Mouse (Mus musculus) liver, embryonic 14.5 days (tissue): ENCODE measurements around the gene Adamtsl3. TPM values are rescaled to one million over a fixed set of nuclear protein-coding genes. Genes with fewer than 3 reads are reported as not detected.

Experiments used
- ATAC-seq: fragments of 200-750 bp; cut with Nextera tagmentation; 2 replicates; pipeline ENCODE4 v1.8.0; 2017; ENCODE audit warnings: moderate number of reproducible peaks, mild to moderate bottlenecking, moderate library complexity; ENCODE audit not compliant: insufficient read depth
- DNase-seq, 3 experiments: peaks; one replicate each; pipeline ENCODE4 v3.0.0-alpha.2; 2012 to 2013; ENCODE audit warnings: low read depth in 3 of 3, low spot score in 3 of 3
- H3K27ac ChIP-seq: fragments of 300-500 bp; sonication (generic); 2 replicates; pipeline ENCODE4 v1.5.1; 2014; ENCODE audit warnings: moderate library complexity, mild to moderate bottlenecking, control low read depth, inconsistent platforms
- H3K27me3 ChIP-seq: fragments of 300-500 bp; sonication (generic); 2 replicates; pipeline ENCODE4 v1.6.1; 2014; ENCODE audit warnings: mild to moderate bottlenecking, low read length, moderate library complexity; ENCODE audit not compliant: control insufficient read depth, insufficient read depth
- H3K36me3 ChIP-seq: fragments of 300-500 bp; sonication (generic); replicated peaks from 2 replicates; pipeline ENCODE4 v1.6.1; 2014; ENCODE audit warnings: low read depth; ENCODE audit not compliant: control insufficient read depth, insufficient read depth
- H3K4me1 ChIP-seq, 2 experiments: fragments of 200-500 bp in 1 of 2; fragments of 300-500 bp in 1 of 2; sonication (generic) in 1 of 2; replicated peaks; 2 replicates each; pipeline ENCODE4 v1.6.1; 2012 to 2014; ENCODE audit warnings: antibody characterized with exemption in 1 of 2, inconsistent platforms in 1 of 2, low read length in 1 of 2; ENCODE audit not compliant: control insufficient read depth in 2 of 2, insufficient read depth in 2 of 2
- H3K4me2 ChIP-seq: fragments of 300-500 bp; sonication (generic); 2 replicates; pipeline ENCODE4 v1.6.1; 2014; ENCODE audit warnings: low read depth, mild to moderate bottlenecking, control low read depth, moderate library complexity
- H3K4me3 ChIP-seq, 2 experiments: fragments of 200-500 bp in 1 of 2; fragments of 300-500 bp in 1 of 2; sonication (generic) in 1 of 2; 2 replicates each; pipeline ENCODE4 v1.5.1; 2012 to 2014; ENCODE audit warnings: low read depth in 2 of 2, low read length in 2 of 2, mild to moderate bottlenecking in 2 of 2, control low read depth in 1 of 2, inconsistent platforms in 1 of 2, moderate library complexity in 1 of 2; ENCODE audit not compliant: insufficient read depth in 1 of 2
- H3K9ac ChIP-seq: fragments of 300-500 bp; sonication (generic); replicated peaks from 2 replicates; pipeline ENCODE4 v1.6.1; 2014; ENCODE audit warnings: mild to moderate bottlenecking, control low read depth, moderate library complexity
- H3K9me3 ChIP-seq: fragments of 300-500 bp; sonication (generic); 2 replicates; pipeline ENCODE4 v1.6.1; 2016; ENCODE audit warnings: low read length, mixed read lengths; ENCODE audit not compliant: control insufficient read depth
- CTCF ChIP-seq: IDR thresholded peaks from 2 replicates; pipeline ENCODE4 v1.5.1; 2016; ENCODE audit warnings: antibody characterized with exemption, low read depth, control low read depth
- EP300 ChIP-seq: IDR thresholded peaks from 2 replicates; pipeline ENCODE4 v1.6.1; 2016; ENCODE audit warnings: antibody characterized with exemption, low read depth
- WGBS: fragments of 180-500 bp; shearing (Covaris S2); extraction: QIAGEN DNeasy Blood & Tissue Kit; methylation state at CpG from one replicate; pipeline ENCODE4 v1.1.7; 2014; ENCODE audit not compliant: insufficient replicate concordance; 5-methylcytosine and 5-hydroxymethylcytosine counted together
- polyA plus RNA-seq, 2 experiments: library from polyadenylated mRNA; depleted of rRNA in 1 of 2; stranded (reverse) in 1 of 2; unstranded in 1 of 2; fragments of >200 nt; fragmentation: Nextera tagmentation in 1 of 2; extraction: Ambion mirVana in 1 of 2; gene quantifications; 2 replicates each; pipeline versions ENCODE4 v1.2.1 to v1.2.3; 2012 to 2014

Gene Adamtsl3
- polyA plus RNA-seq, 2 experiments = 0.06 TPM; not detected in 1

- no peak overlapping the region for H3K9ac ChIP-seq
- 61% methylated on average over 4 of the region's 4 CpGs for WGBS
- no peak for ATAC-seq
- no peak for DNase-seq
- H3K27ac ChIP-seq = no peak overlapping the region
- H3K36me3 ChIP-seq = no peaks in the 10 kb centered on the region
- no peaks in the 10 kb centered on the region for H3K9me3 ChIP-seq
- no peaks in the 10 kb centered on the region for H3K4me1 ChIP-seq
- TF ChIP-seq EP300 = no peak
- no peak for TF ChIP-seq CTCF
- H3K4me2 ChIP-seq = no peak overlapping the region
- no peaks in the 10 kb centered on the region for H3K27me3 ChIP-seq
- no peak overlapping the region for H3K4me3 ChIP-seq
Observed at GRCm38 (mm10) chr7:82308398-82308797, 27.1 kb upstream of the Adamtsl3 start.

GRCm38 (mm10) chr7:82318515-82318914 is 17.0 kb upstream of the Adamtsl3 start:
- DNase-seq = no peak

GRCm38 (mm10) chr7:82326616-82327015 is 8.9 kb upstream of the Adamtsl3 start:
- H3K9me3 ChIP-seq = no peaks in the 10 kb centered on the region
- no peak for TF ChIP-seq CTCF
- TF ChIP-seq EP300 = no peak
- H3K4me2 ChIP-seq = no peak overlapping the region

More at GRCm38 (mm10) chr7:82318515-82318914, 17.0 kb upstream of the Adamtsl3 start:
- Histone ChIP-seq H3K4me1 (no peaks in the 10 kb centered on the region), H3K36me3 (no peaks in the 10 kb centered on the region), H3K27me3 (no peaks in the 10 kb centered on the region), H3K4me3 (no peak overlapping the region), H3K4me2 (no peak overlapping the region), H3K9ac (no peak overlapping the region), H3K9me3 (no peaks in the 10 kb centered on the region), H3K27ac (no peak overlapping the region)
- 77% methylated on average over 12 of the region's 12 CpGs for WGBS
- TF ChIP-seq EP300 = no peak
- TF ChIP-seq CTCF = no peak
- ATAC-seq = no peak

GRCm38 (mm10) chr7:82327201-82327600 is 8.3 kb upstream of the Adamtsl3 start:
- Histone ChIP-seq H3K4me1 (no peaks in the 10 kb centered on the region), H3K27me3 (no peaks in the 10 kb centered on the region), H3K9me3 (no peaks in the 10 kb centered on the region), H3K4me3 (no peak overlapping the region), H3K36me3 (no peaks in the 10 kb centered on the region), H3K27ac (no peak overlapping the region), H3K4me2 (no peak overlapping the region), H3K9ac (no peak overlapping the region)
- 37% methylated on average over 4 of the region's 4 CpGs for WGBS
- ATAC-seq (no peak), DNase-seq (no peak)
- TF ChIP-seq EP300 = no peak
- no peak for TF ChIP-seq CTCF

More at GRCm38 (mm10) chr7:82326616-82327015, 8.9 kb upstream of the Adamtsl3 start:
- Histone ChIP-seq H3K9ac (no peak overlapping the region), H3K27me3 (no peaks in the 10 kb centered on the region), H3K27ac (no peak overlapping the region), H3K4me1 (no peaks in the 10 kb centered on the region), H3K36me3 (no peaks in the 10 kb centered on the region), H3K4me3 (no peak overlapping the region)
- WGBS = 15% methylated on average over 1 of the region's 1 CpGs
- ATAC-seq (no peak), DNase-seq (no peak)

GRCm38 (mm10) chr7:82327881-82328280 is 7.6 kb upstream of the Adamtsl3 start:
- DNase-seq = no peak
- H3K9me3 ChIP-seq = no peaks in the 10 kb centered on the region
- H3K27ac ChIP-seq = no peak overlapping the region
- no peak overlapping the region for H3K9ac ChIP-seq
- 18% methylated on average over 5 of the region's 5 CpGs for WGBS
- no peak overlapping the region for H3K4me2 ChIP-seq
- TF ChIP-seq CTCF (no peak), EP300 (no peak)
- no peak overlapping the region for H3K4me3 ChIP-seq
- H3K4me1 ChIP-seq = no peaks in the 10 kb centered on the region
- H3K36me3 ChIP-seq = no peaks in the 10 kb centered on the region
- no peaks in the 10 kb centered on the region for H3K27me3 ChIP-seq
- no peak for ATAC-seq
